Mouse (Mus musculus): ENCODE measurements at regions not wholly inside any gene's neighbourhood (a gene's known extent, or its start where the extent isn't known, plus 50 kb on each side); places are given as distances from the start of the nearest gene placed in this dataset.

DNA sequence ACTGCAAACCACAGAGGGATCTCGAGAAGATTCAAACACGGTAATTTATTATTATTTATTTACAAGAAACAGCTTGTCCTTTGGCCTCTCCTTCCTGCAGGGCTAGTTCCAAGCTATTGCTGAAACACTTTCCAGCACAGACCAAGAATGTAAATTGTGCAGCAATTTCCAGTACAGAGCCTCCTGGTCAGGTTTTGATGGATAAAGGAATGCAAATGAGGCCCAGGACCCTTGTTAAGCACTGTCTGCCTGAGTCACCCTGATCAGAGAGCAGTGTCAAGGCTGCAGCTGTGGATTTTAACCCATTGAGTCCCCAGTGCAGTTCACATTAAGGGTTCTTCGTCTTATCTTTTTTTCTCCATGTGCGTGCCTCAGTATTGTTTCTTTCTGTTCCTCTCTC, 142.3 kb upstream of the Zkscan2 start:
- Histone ChIP-seq H3K27ac (ENCODE audit: low read length) (no peak overlapping the region), H3K9me3 (ENCODE audit: low read length) (no peaks in the 10 kb centered on the region), H3K4me3 (ENCODE audit: low read depth, low read length) (no peak overlapping the region), H3K27me3 (replicated peaks; ENCODE audit: insufficient read depth, low read length) (no peaks in the 10 kb centered on the region), H3K9ac (replicated peaks; ENCODE audit: low read depth) (no peak overlapping the region), H3K4me2 (replicated peaks; ENCODE audit: low read depth, low read length) (no peak overlapping the region), H3K4me1 (ENCODE audit: insufficient read depth, low read depth, low read length) (no peaks in the 10 kb centered on the region), H3K36me3 (ENCODE audit: insufficient read depth, low read length) (no peaks in the 10 kb centered on the region)
- ATAC-seq (no peak), DNase-seq (ENCODE audit: low spot score) (no peak)
- WGBS = 34% methylated on average over 4 of the region's 4 CpGs
- TF ChIP-seq CTCF (IDR thresholded peaks at IDR 0.05) (no peak), EP300 (IDR thresholded peaks at IDR 0.05) (no peak)

GRCm38 (mm10) chr7:123643426-123643825, 143.2 kb upstream of the Zkscan2 start:
- no peak overlapping the region for H3K4me2 ChIP-seq (replicated peaks; ENCODE audit: low read depth, low read length)
- no peaks in the 10 kb centered on the region for H3K36me3 ChIP-seq (ENCODE audit: insufficient read depth, low read length)
- H3K4me1 ChIP-seq (ENCODE audit: insufficient read depth, low read depth, low read length) = no peaks in the 10 kb centered on the region
- 32% methylated on average over 2 of the region's 2 CpGs for WGBS
- no peak overlapping the region for H3K9ac ChIP-seq (replicated peaks; ENCODE audit: low read depth)
- no peak overlapping the region for H3K27ac ChIP-seq (ENCODE audit: low read length)
- ATAC-seq (no peak), DNase-seq (ENCODE audit: low spot score) (no peak)
- H3K27me3 ChIP-seq (replicated peaks; ENCODE audit: insufficient read depth, low read length) = no peaks in the 10 kb centered on the region
- H3K4me3 ChIP-seq (ENCODE audit: low read depth, low read length) = no peak overlapping the region
- no peak for TF ChIP-seq EP300 (IDR thresholded peaks at IDR 0.05)
- no peak for TF ChIP-seq CTCF (IDR thresholded peaks at IDR 0.05)
- H3K9me3 ChIP-seq (ENCODE audit: low read length) = no peaks in the 10 kb centered on the region

GRCm38 (mm10) chr7:123645521-123645920, 145.3 kb upstream of the Zkscan2 start:
- Histone ChIP-seq H3K9me3 (ENCODE audit: low read length) (no peaks in the 10 kb centered on the region), H3K27ac (ENCODE audit: low read length) (no peak overlapping the region), H3K4me1 (ENCODE audit: insufficient read depth, low read depth, low read length) (no peaks in the 10 kb centered on the region), H3K27me3 (replicated peaks; ENCODE audit: insufficient read depth, low read length) (no peaks in the 10 kb centered on the region), H3K36me3 (ENCODE audit: insufficient read depth, low read length) (no peaks in the 10 kb centered on the region), H3K4me3 (ENCODE audit: low read depth, low read length) (no peak overlapping the region), H3K4me2 (replicated peaks; ENCODE audit: low read depth, low read length) (no peak overlapping the region), H3K9ac (replicated peaks; ENCODE audit: low read depth) (no peak overlapping the region)
- WGBS = 86% methylated on average over 3 of the region's 3 CpGs
- TF ChIP-seq EP300 (IDR thresholded peaks at IDR 0.05) (no peak), CTCF (IDR thresholded peaks at IDR 0.05) (no peak)
- ATAC-seq (no peak), DNase-seq (ENCODE audit: low spot score) (no peak)

- 48% methylated on average over 5 of the region's 5 CpGs for WGBS
Observed at GRCm38 (mm10) chr7:123665459-123665858, 165.2 kb upstream of the Zkscan2 start.

GRCm38 (mm10) chr7:123684762-123685161, 184.5 kb upstream of the Zkscan2 start:
- 80% methylated on average over 3 of the region's 3 CpGs for WGBS
- no peak for TF ChIP-seq CTCF (IDR thresholded peaks at IDR 0.05)
- TF ChIP-seq EP300 (IDR thresholded peaks at IDR 0.05) = no peak
- no peak for ATAC-seq

More at GRCm38 (mm10) chr7:123665459-123665858, 165.2 kb upstream of the Zkscan2 start:
- Histone ChIP-seq H3K36me3 (ENCODE audit: insufficient read depth, low read length) (no peaks in the 10 kb centered on the region), H3K27ac (ENCODE audit: low read length) (no peak overlapping the region), H3K4me1 (ENCODE audit: insufficient read depth, low read depth, low read length) (no peaks in the 10 kb centered on the region), H3K9ac (replicated peaks; ENCODE audit: low read depth) (no peak overlapping the region), H3K4me2 (replicated peaks; ENCODE audit: low read depth, low read length) (no peak overlapping the region), H3K9me3 (ENCODE audit: low read length) (no peaks in the 10 kb centered on the region), H3K4me3 (ENCODE audit: low read depth, low read length) (no peak overlapping the region), H3K27me3 (replicated peaks; ENCODE audit: insufficient read depth, low read length) (no peaks in the 10 kb centered on the region)
- DNase-seq (ENCODE audit: low spot score) = no peak
- TF ChIP-seq EP300 (IDR thresholded peaks at IDR 0.05) (no peak), CTCF (IDR thresholded peaks at IDR 0.05) (peak; percentile 24; the same call in 1 of the 2 replicates)
- no peak for ATAC-seq

GRCm38 (mm10) chr7:123686547-123686946, 186.3 kb upstream of the Zkscan2 start:
- TF ChIP-seq CTCF (IDR thresholded peaks at IDR 0.05) (no peak), EP300 (IDR thresholded peaks at IDR 0.05) (no peak)
- DNase-seq (ENCODE audit: low spot score) = no peak

More at GRCm38 (mm10) chr7:123684762-123685161, 184.5 kb upstream of the Zkscan2 start:
- Histone ChIP-seq H3K27ac (ENCODE audit: low read length) (no peak overlapping the region), H3K9me3 (ENCODE audit: low read length) (no peaks in the 10 kb centered on the region), H3K4me3 (ENCODE audit: low read depth, low read length) (no peak overlapping the region), H3K36me3 (ENCODE audit: insufficient read depth, low read length) (no peaks in the 10 kb centered on the region), H3K9ac (replicated peaks; ENCODE audit: low read depth) (no peak overlapping the region), H3K27me3 (replicated peaks; ENCODE audit: insufficient read depth, low read length) (no peaks in the 10 kb centered on the region), H3K4me2 (replicated peaks; ENCODE audit: low read depth, low read length) (no peak overlapping the region), H3K4me1 (ENCODE audit: insufficient read depth, low read depth, low read length) (no peaks in the 10 kb centered on the region)
- DNase-seq (ENCODE audit: low spot score) = no peak

DNA sequence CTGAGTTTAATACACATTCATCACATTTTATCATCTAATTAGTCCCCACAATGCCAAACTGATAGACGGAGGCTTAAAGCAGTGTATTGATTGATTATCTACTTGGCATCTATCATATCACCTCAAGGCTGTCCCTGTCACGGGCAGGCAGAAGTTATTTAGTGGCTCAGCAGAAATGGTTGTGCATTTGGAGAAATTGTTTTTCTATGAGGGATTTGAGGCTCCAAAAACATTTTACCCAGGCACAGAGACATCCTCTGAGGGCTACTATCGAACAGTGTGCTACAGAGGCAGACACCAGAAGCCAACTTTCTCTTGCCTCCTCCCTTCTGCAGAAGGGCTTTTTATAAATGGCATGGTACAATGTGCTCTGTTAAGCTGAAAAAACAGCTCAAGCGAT, 230.8 kb upstream of the Zkscan2 start:
- Histone ChIP-seq H3K27me3 (replicated peaks; ENCODE audit: insufficient read depth, low read length) (no peaks in the 10 kb centered on the region), H3K9me3 (ENCODE audit: low read length) (no peaks in the 10 kb centered on the region), H3K4me2 (replicated peaks; ENCODE audit: low read depth, low read length) (no peak overlapping the region), H3K36me3 (ENCODE audit: insufficient read depth, low read length) (no peaks in the 10 kb centered on the region), H3K9ac (replicated peaks; ENCODE audit: low read depth) (no peak overlapping the region), H3K4me1 (ENCODE audit: insufficient read depth, low read depth, low read length) (no peaks in the 10 kb centered on the region), H3K27ac (ENCODE audit: low read length) (no peak overlapping the region), H3K4me3 (ENCODE audit: low read depth, low read length) (no peak overlapping the region)
- no peak for ATAC-seq
- DNase-seq (ENCODE audit: low spot score) = no peak
- 53% methylated on average over 4 of the region's 4 CpGs for WGBS
- no peak for TF ChIP-seq CTCF (IDR thresholded peaks at IDR 0.05)

More at GRCm38 (mm10) chr7:123686547-123686946, 186.3 kb upstream of the Zkscan2 start:
- Histone ChIP-seq H3K4me3 (ENCODE audit: low read depth, low read length) (no peak overlapping the region), H3K27me3 (replicated peaks; ENCODE audit: insufficient read depth, low read length) (no peaks in the 10 kb centered on the region), H3K4me2 (replicated peaks; ENCODE audit: low read depth, low read length) (no peak overlapping the region), H3K9me3 (ENCODE audit: low read length) (no peaks in the 10 kb centered on the region), H3K9ac (replicated peaks; ENCODE audit: low read depth) (no peak overlapping the region), H3K27ac (ENCODE audit: low read length) (no peak overlapping the region), H3K36me3 (ENCODE audit: insufficient read depth, low read length) (no peaks in the 10 kb centered on the region), H3K4me1 (ENCODE audit: insufficient read depth, low read depth, low read length) (no peaks in the 10 kb centered on the region)
- ATAC-seq = no peak
- WGBS = 71% methylated on average over 3 of the region's 3 CpGs

Data from lung, postnatal 0 days (tissue).